ENCODE assay signal across 28 mouse cellular contexts in the genomic region with DNA sequence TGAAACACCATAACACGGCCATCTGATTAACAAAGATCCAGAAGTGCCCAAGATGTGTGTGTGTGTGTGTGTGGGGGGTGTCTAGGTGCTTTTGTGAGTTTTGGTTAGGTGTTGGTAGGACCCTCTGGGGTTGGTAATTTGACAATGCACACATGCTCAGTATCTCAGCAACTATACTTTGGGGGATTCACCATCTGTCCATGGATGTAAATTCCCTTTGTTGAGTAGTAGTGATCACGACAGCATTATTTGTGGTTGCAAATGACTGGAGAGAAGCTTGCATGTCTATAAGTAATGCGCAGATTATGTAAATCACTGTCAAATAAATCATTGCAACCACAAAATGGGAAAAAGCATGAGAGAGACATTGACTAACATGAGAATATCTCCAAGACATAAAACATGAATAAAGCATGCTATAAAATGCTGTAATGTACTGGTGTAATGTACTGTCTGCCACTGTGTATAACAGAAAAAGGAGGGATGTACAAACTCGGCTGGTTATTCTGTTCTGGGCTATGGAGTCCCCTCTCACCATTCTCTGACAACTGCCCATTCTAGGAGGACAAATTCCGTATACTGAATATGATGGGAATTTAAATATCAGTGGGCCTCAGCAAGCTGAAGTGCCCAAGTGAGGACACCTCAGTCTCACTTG. TPM values are rescaled to one million over a fixed set of nuclear protein-coding genes. Genes with fewer than 3 reads are reported as not detected.
"Had no signal": no experiment of that assay in that cellular context is flagged by ENCODE, and none has a peak within 500 bp of the region (broad histone marks: within the 10 kb centered on the region; RNA-seq: fewer than 3 reads in every experiment).

No protein-coding gene starts in this region.

- H3K36me3 ChIP-seq: embryonic facial prominence, embryonic 10.5 days; embryonic facial prominence, embryonic 12.5 days; embryonic facial prominence, embryonic 13.5 days; embryonic facial prominence, embryonic 15.5 days; forebrain, embryonic 12.5 days; forebrain, embryonic 15.5 days had no signal

- H3K9ac ChIP-seq: embryonic facial prominence, embryonic 12.5 days; embryonic facial prominence, embryonic 13.5 days; embryonic facial prominence, embryonic 15.5 days; forebrain, embryonic 12.5 days; forebrain, embryonic 13.5 days; forebrain, embryonic 15.5 days had no signal

- DNase-seq: cerebellum, adult 2 months; cerebellum, adult 8-10 months; cerebellum, adult 9-10 months; cerebellum, adult 9-11 months; cerebellum, postnatal 10 days; cerebellum, postnatal 14 days; cerebellum, postnatal 25 days; cerebellum, postnatal 36 days; embryo, embryonic 11 days; gastrocnemius, adult 2 months; gastrocnemius, postnatal 10 days; gastrocnemius, postnatal 14 days; gastrocnemius, postnatal 25 days; gastrocnemius, postnatal 36 days; heart, adult 18-20 months; heart, adult 2 months had no signal

- H3K27me3 ChIP-seq: embryonic facial prominence, embryonic 12.5 days; embryonic facial prominence, embryonic 13.5 days; forebrain, embryonic 12.5 days; forebrain, embryonic 13.5 days; forebrain, embryonic 15.5 days had no signal

- H3K27ac ChIP-seq: embryonic facial prominence, embryonic 10.5 days; embryonic facial prominence, embryonic 12.5 days; embryonic facial prominence, embryonic 13.5 days; embryonic facial prominence, embryonic 15.5 days; forebrain, embryonic 12.5 days; forebrain, embryonic 13.5 days; forebrain, embryonic 15.5 days; gastrocnemius, adult 2 months; heart, adult 2 months had no signal

- H3K4me2 ChIP-seq: embryonic facial prominence, embryonic 12.5 days; embryonic facial prominence, embryonic 13.5 days; embryonic facial prominence, embryonic 15.5 days; forebrain, embryonic 12.5 days; forebrain, embryonic 13.5 days; forebrain, embryonic 15.5 days had no signal

- H3K4me3 ChIP-seq: embryonic facial prominence, embryonic 10.5 days; embryonic facial prominence, embryonic 12.5 days; embryonic facial prominence, embryonic 13.5 days; embryonic facial prominence, embryonic 15.5 days; erythroblast, embryonic 14.5 days; forebrain, embryonic 12.5 days; forebrain, embryonic 13.5 days; forebrain, embryonic 15.5 days; gastrocnemius, adult 2 months; heart, adult 2 months had no signal

- H3K9me3 ChIP-seq: embryonic facial prominence, embryonic 10.5 days; embryonic facial prominence, embryonic 12.5 days; embryonic facial prominence, embryonic 13.5 days; embryonic facial prominence, embryonic 15.5 days; forebrain, embryonic 12.5 days; forebrain, embryonic 13.5 days; forebrain, embryonic 15.5 days had no signal

- H3K4me1 ChIP-seq: embryonic facial prominence, embryonic 10.5 days; embryonic facial prominence, embryonic 12.5 days; embryonic facial prominence, embryonic 13.5 days; embryonic facial prominence, embryonic 15.5 days; forebrain, embryonic 12.5 days; forebrain, embryonic 13.5 days; forebrain, embryonic 15.5 days had no signal

- ATAC-seq: forebrain, embryonic 13.5 days; forebrain, embryonic 14.5 days; forebrain, embryonic 15.5 days; forebrain, embryonic 16.5 days had no signal

RNA-seq across cellular contexts. Expression of gene Osmr, which starts 27.3 kb away (rescaled TPM):
- total RNA-seq: common myeloid progenitor, adult 5-6 weeks; granulocyte monocyte progenitor cell, adult 5-6 weeks had no signal
- polyA plus RNA-seq: erythroblast, embryonic 14.5 days had no signal
